Mouse (Mus musculus) ES-Bruce4 (cell line): ENCODE data around the gene Nphp4. TPM values are rescaled to one million over a fixed set of nuclear protein-coding genes. Genes with fewer than 3 reads are reported as not detected.

ENCODE experiments used
- H3K27ac ChIP-seq: 2 replicates; pipeline ENCODE4 v1.5.1; 2012; ENCODE audit warnings: low read length, inconsistent platforms; ENCODE audit not compliant: insufficient read depth
- H3K27me3 ChIP-seq: 2 replicates; pipeline ENCODE4 v1.6.1; 2012; ENCODE audit warnings: mild to moderate bottlenecking, low read length, inconsistent platforms; ENCODE audit not compliant: control insufficient read depth, poor library complexity, insufficient read depth, severe bottlenecking
- H3K36me3 ChIP-seq: 2 replicates; pipeline ENCODE4 v1.6.1; 2012; ENCODE audit warnings: inconsistent platforms, mild to moderate bottlenecking, low read length, moderate library complexity; ENCODE audit not compliant: control insufficient read depth, poor library complexity, insufficient read depth, severe bottlenecking
- H3K4me1 ChIP-seq: one replicate; pipeline ENCODE4 v1.8.1; 2011; ENCODE audit warnings: low read length; ENCODE audit not compliant: control insufficient read depth, insufficient read depth
- H3K4me3 ChIP-seq: 2 replicates; pipeline ENCODE4 v1.5.1; 2011; ENCODE audit warnings: low read depth, mild to moderate bottlenecking, low read length
- H3K9ac ChIP-seq: 2 replicates; pipeline ENCODE4 v1.6.1; 2012; ENCODE audit warnings: low read depth, mild to moderate bottlenecking, inconsistent platforms; ENCODE audit not compliant: poor library complexity, severe bottlenecking
- H3K9me3 ChIP-seq: replicated peaks from 2 replicates; pipeline ENCODE4 v1.6.1; 2012; ENCODE audit warnings: mild to moderate bottlenecking, low read length, inconsistent platforms; ENCODE audit not compliant: control insufficient read depth, poor library complexity, insufficient read depth, severe bottlenecking
- CTCF ChIP-seq: IDR thresholded peaks from one replicate; pipeline ENCODE4 v1.8.1; 2011; ENCODE audit warnings: low read depth, low read length
- EP300 ChIP-seq: IDR thresholded peaks from 2 replicates; pipeline ENCODE4 v1.6.1; 2011; ENCODE audit warnings: low read depth, low read length; ENCODE audit not compliant: insufficient read depth
- POLR2A ChIP-seq: IDR thresholded peaks from one replicate; pipeline ENCODE4 v1.8.1; 2011; ENCODE audit warnings: low read length; ENCODE audit not compliant: insufficient read depth
- polyA plus RNA-seq: library from polyadenylated mRNA; stranded (reverse); fragments of >200 nt; gene quantifications from 2 replicates; pipeline ENCODE4 v1.2.4, GENCODE M21; 2011; ENCODE audit warnings: low read depth; ENCODE audit not compliant: missing spikeins, insufficient read depth, insufficient read length

The Nphp4 gene
- polyA plus RNA-seq, 1 experiment: 4.8 TPM

DNA sequence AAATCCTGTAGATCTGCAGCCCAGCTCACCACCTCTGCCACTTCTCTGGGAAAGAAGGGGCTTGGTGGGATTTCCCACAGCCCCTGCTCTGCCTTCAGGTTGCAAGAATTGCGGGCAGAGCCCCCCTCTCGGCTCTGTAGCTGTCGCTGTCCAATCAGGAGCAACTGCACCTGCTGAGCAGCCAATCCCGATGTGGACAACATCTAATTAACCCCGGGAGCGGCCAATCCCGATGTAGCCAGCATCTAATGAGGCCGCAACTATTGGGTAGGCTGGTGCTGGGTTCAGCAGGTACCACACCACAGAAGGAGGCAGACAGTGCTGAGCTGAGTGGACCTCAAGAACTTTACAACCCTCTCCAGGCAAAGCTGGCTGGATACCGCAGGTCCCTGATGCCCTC, 35.0 kb upstream of the Nphp4 start:
- Histone ChIP-seq H3K27me3 (no peaks in the 10 kb centered on the region), H3K4me1 (no peaks in the 10 kb centered on the region), H3K4me3 (no peak overlapping the region), H3K36me3 (no peaks in the 10 kb centered on the region), H3K9me3 (no peaks in the 10 kb centered on the region), H3K9ac (no peak overlapping the region), H3K27ac (no peak overlapping the region)
- no peak for TF ChIP-seq CTCF

DNA sequence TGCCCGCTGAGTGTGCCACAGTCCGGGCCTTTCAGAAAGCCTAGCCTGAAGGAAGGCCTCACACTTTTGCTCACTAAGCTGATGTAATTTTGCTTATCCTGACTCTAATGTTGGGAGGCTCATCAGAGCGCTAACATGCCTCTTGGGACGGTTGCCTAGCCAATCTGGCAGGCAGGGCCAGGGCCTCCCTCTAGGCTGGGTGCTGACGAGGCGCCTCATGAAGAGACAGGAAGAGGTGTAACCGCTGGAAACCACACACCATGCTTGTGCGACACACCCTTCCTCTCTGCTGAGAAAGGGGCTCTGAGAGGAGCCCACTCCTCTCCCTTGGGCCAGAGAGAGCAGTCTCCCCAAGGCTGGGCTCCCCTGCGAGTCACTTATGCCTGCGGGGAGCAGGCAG, 30.3 kb upstream of the Nphp4 start:
- H3K9me3 ChIP-seq: no peaks in the 10 kb centered on the region
- no peak overlapping the region for H3K4me3 ChIP-seq
- no peaks in the 10 kb centered on the region for H3K27me3 ChIP-seq
- no peak overlapping the region for H3K27ac ChIP-seq
- no peaks in the 10 kb centered on the region for H3K36me3 ChIP-seq
- H3K9ac ChIP-seq: no peak overlapping the region
- TF ChIP-seq POLR2A: no peak
- no peak for TF ChIP-seq CTCF
- TF ChIP-seq EP300: no peak
- H3K4me1 ChIP-seq: no peaks in the 10 kb centered on the region

DNA sequence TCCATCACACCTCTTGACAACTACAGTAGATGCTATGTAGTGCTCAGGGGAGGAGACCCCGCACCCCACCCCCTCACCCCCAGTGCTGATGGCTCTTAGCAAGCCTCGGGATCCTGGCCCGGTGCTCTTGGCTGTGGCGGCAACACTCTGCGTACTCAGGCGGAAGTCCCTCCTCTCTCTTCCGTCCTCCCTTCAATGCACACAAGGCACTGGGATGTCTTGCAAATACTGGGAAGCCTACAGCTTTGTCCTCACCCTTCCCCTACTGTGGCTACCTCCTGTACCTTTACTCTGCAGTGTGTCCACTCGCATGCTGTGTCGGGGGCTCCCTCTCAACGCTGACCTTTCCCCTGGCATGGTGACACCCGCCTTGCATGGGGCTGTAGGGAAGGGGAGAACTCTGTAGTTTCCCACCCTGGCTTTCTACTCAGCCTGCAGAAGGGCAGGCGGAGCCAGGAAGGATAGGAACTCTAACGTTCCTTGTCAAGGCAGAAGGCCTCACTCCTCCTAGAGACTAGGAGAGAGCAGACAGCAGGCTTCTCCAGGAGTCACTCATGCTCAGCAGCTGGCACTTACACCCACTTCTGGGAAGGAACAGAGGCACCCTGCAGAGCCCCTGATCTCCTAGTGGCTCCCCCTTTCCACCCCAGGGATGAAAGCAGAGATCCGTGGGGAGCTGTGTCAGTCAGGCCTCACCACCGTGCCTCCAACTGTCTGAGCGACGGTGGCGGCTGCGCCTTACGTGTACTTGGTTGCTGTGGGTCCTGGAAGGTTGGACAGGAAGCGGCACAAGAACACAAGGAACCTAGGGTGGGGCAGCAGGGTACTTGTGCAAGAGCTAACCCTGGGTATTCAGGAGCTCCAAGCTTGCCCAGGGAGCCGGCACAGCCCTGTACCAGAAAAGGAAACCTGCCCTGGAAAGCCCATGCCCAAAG, 28.5 kb upstream of the Nphp4 start:
- Histone ChIP-seq H3K9me3 (no peaks in the 10 kb centered on the region), H3K27ac (no peak overlapping the region), H3K36me3 (no peaks in the 10 kb centered on the region), H3K27me3 (no peaks in the 10 kb centered on the region), H3K4me1 (no peaks in the 10 kb centered on the region), H3K9ac (no peak overlapping the region), H3K4me3 (no peak overlapping the region)
- TF ChIP-seq EP300: no peak
- TF ChIP-seq CTCF: no peak
- TF ChIP-seq POLR2A: no peak

DNA sequence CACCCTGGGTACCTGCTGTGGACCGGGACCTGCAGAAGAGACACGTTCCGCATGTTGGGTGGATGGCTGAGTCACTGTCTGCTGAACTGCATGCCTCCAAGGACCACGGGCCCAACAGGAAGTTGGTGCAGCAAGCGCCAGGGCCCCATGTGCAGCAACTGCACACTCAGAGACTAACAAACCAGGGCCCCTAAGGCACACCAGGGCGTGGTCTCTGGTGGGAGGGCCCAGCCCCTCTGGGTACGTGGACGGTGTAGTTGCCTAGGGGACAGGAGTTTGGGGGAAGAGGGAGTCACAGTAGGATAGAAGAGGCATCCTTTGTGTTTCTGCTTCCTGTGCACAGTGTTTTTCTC, 27.9 kb upstream of the Nphp4 start:
- Histone ChIP-seq H3K4me3 (no peak overlapping the region), H3K9ac (no peak overlapping the region), H3K27me3 (no peaks in the 10 kb centered on the region), H3K9me3 (no peaks in the 10 kb centered on the region), H3K4me1 (no peaks in the 10 kb centered on the region), H3K27ac (no peak overlapping the region), H3K36me3 (no peaks in the 10 kb centered on the region)
- TF ChIP-seq CTCF (no peak), EP300 (no peak), POLR2A (no peak)

DNA sequence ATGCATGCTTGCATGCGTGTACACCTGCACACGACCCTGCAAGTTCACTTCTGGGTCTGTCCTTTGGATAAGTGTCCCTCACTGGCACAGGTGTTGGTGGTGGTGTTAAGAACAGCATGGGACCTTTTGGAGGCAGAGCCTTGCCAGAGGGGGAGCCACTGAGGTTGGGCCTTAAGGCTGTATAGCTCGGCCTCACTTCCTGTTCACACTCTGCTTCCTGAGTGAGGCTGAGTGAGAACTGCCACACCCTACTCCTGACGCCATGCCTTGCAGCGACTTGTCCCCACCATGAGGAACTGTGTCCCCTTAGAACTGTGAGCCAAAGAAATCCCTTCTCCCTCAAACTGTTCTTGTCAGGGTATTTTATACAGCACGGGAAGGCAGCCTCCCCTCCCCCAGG, 25.1 kb upstream of the Nphp4 start:
- no peaks in the 10 kb centered on the region for H3K9me3 ChIP-seq
- H3K36me3 ChIP-seq: no peaks in the 10 kb centered on the region
- no peak overlapping the region for H3K4me3 ChIP-seq
- no peaks in the 10 kb centered on the region for H3K27me3 ChIP-seq
- no peaks in the 10 kb centered on the region for H3K4me1 ChIP-seq
- no peak overlapping the region for H3K9ac ChIP-seq
- no peak for TF ChIP-seq EP300
- no peak for TF ChIP-seq CTCF
- TF ChIP-seq POLR2A: no peak
- no peak overlapping the region for H3K27ac ChIP-seq

DNA sequence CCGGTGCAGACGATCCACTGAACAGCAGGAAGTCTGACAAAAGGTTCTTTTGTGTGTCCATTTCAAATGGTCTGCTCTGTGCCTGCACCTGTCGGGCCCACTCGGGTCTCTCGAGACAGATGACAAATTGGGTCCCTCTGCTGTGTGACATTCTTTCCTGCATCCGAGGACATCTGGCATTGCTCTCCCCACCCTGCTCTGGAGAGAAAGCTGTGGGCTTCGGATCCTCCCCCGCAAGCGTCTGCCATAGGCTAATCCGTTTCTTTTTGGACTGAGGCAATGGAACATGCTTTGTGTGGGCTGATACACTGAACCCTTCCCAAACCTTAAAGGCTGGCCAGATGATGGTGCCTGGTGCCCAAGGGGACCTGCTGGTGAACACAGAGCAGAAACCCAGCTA, 23.4 kb upstream of the Nphp4 start:
- Histone ChIP-seq H3K27ac (no peak overlapping the region), H3K27me3 (no peaks in the 10 kb centered on the region), H3K9me3 (no peaks in the 10 kb centered on the region), H3K4me3 (no peak overlapping the region), H3K36me3 (no peaks in the 10 kb centered on the region), H3K4me1 (no peaks in the 10 kb centered on the region), H3K9ac (no peak overlapping the region)
- TF ChIP-seq EP300: no peak
- no peak for TF ChIP-seq CTCF
- no peak for TF ChIP-seq POLR2A
